Mouse (Mus musculus) cerebellum, adult 9-11 months (tissue): ENCODE results near the gene Prm1.
"Not testable (repeated sequence)": the region's sequence is repeated elsewhere in the genome, so short reads cannot be mapped to it uniquely, and the experiment has no call there.

Experiments used
- DNase-seq: peaks from one replicate; pipeline ENCODE4 v3.0.0; 2022

Prm1 gene

GRCm38 (mm10) chr16:10821387-10821786 is 15.7 kb upstream of the Prm1 start:
- no peak for DNase-seq

GRCm38 (mm10) chr16:10819966-10820365 is 14.3 kb upstream of the Prm1 start:
- DNase-seq, result no peak

- no peak for DNase-seq
Observed at GRCm38 (mm10) chr16:10818579-10819135, 13.0 kb upstream of the Prm1 start.

- DNase-seq, result no peak
Observed at GRCm38 (mm10) chr16:10814864-10815263, 9.2 kb upstream of the Prm1 start.

- no peak for DNase-seq
Observed at GRCm38 (mm10) chr16:10813726-10814125, 8.1 kb upstream of the Prm1 start.

- DNase-seq, result no peak
Observed at GRCm38 (mm10) chr16:10812865-10813371, 7.3 kb upstream of the Prm1 start, which contains the start of gene Gm11172. Gene Gm11172 (plus strand): TSS chr16:10812915.

- DNase-seq, result peak; percentile 25
Observed at GRCm38 (mm10) chr16:10810376-10810775, 4.7 kb upstream of the Prm1 start.

GRCm38 (mm10) chr16:10802420-10802819 is 3.2 kb downstream of the Prm1 start:
- not testable (repeated sequence) for DNase-seq

GRCm38 (mm10) chr16:10796034-10796433 is 9.6 kb downstream of the Prm1 start, which contains the start of gene Prm2:
Gene Prm2 (minus strand): TSS chr16:10796134.
- no peak for DNase-seq

- DNase-seq, result no peak
Observed at GRCm38 (mm10) chr16:10790702-10791101, 14.9 kb downstream of the Prm1 start, which contains the start of gene Prm3. Gene Prm3 (minus strand): TSS chr16:10790914.

- no peak for DNase-seq
Observed at GRCm38 (mm10) chr16:10788866-10789265, 16.8 kb downstream of the Prm1 start.

GRCm38 (mm10) chr16:10788271-10788670 is 17.4 kb downstream of the Prm1 start, which contains the start of gene Tnp2:
Gene Tnp2 (minus strand): TSS chr16:10788660.
- peak; percentile 23 for DNase-seq

GRCm38 (mm10) chr16:10787548-10788058 is 18.0 kb downstream of the Prm1 start:
- DNase-seq, result peak; percentile 16

- peak; percentile 22 for DNase-seq
Observed at GRCm38 (mm10) chr16:10786782-10787547, 18.7 kb downstream of the Prm1 start.

GRCm38 (mm10) chr16:10786288-10786687 is 19.4 kb downstream of the Prm1 start:
- peak; percentile 85 for DNase-seq

GRCm38 (mm10) chr16:10785371-10786231 is 20.0 kb downstream of the Prm1 start, which contains the start of gene Socs1:
Gene Socs1 (minus strand): TSS chr16:10785536.
- peak; percentile 78 for DNase-seq

- peak; percentile 85 for DNase-seq
Observed at GRCm38 (mm10) chr16:10784793-10785370, 20.8 kb downstream of the Prm1 start.

GRCm38 (mm10) chr16:10783883-10784792 is 21.5 kb downstream of the Prm1 start:
- peak; percentile 55 for DNase-seq

- DNase-seq, result no peak
Observed at GRCm38 (mm10) chr16:10783451-10783850, 22.2 kb downstream of the Prm1 start.

- no peak for DNase-seq
Observed at GRCm38 (mm10) chr16:10783152-10783434, 22.5 kb downstream of the Prm1 start.

GRCm38 (mm10) chr16:10782377-10783151 is 23.1 kb downstream of the Prm1 start:
- no peak for DNase-seq
